Comparison of ENCODE assay signal across 23 mouse cellular contexts in the genomic region with DNA sequence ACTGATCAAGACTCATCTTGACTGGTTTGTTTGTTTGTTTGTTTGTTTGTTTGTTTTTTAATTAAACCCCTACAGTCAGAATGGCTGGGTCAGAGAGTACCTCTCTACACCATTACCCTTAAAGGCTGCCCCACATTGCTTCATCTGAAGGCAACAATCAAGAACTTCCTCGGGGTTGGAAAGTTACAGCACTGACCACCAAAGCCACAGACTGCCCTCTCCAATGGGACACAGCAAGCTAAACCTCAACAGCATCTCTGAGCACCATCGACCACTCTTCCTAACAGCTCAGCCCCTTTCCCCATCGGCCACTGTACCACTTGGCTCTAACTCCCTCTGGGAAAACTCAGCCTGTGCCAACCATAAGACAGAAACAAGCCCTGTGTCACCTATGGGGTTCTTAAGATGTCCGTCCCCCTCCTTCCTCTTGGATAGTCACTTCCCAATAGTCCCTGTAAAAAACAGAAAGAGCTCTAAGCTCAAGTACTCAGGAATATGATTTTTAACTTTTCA. TPM values are rescaled to one million over a fixed set of nuclear protein-coding genes. Genes with fewer than 3 reads are reported as not detected.
DNase-seq lines count a peak whose midpoint lies in the region; ATAC-seq and TF ChIP-seq lines count a peak whose summit lies in the region.
"Had no signal": no experiment of that assay in that cellular context is flagged by ENCODE, and none has a peak within 500 bp of the region (broad histone marks: within the 10 kb centered on the region; RNA-seq: fewer than 3 reads in every experiment).

No protein-coding gene starts in this region.

- H3K27ac ChIP-seq in gastrocnemius, adult 2 months, result peak overlapping the region; percentile 92
- H3K27ac ChIP-seq in limb, embryonic 11.5 days (replicated peaks; ENCODE audit: low read depth, low read length), result no peak overlapping the region
- H3K27ac ChIP-seq in limb, embryonic 10.5 days, result no peak overlapping the region
- H3K27ac ChIP-seq in forebrain, embryonic 10.5 days, result no peak overlapping the region
- H3K27ac ChIP-seq: hindbrain, embryonic 14.5 days; hindbrain, postnatal 0 days had no signal

- no peak overlapping the region for H3K4me2 ChIP-seq in limb, embryonic 11.5 days (ENCODE audit: low read depth, severe bottlenecking)
- H3K4me2 ChIP-seq: heart, embryonic 11.5 days; hindbrain, embryonic 14.5 days had no signal

- H3K9ac ChIP-seq in limb, embryonic 11.5 days (ENCODE audit: low read length), result no peak overlapping the region
- H3K9ac ChIP-seq: forebrain, postnatal 0 days; hindbrain, embryonic 14.5 days had no signal

- 0 out of 2 replicates have a peak, but pooled peaks cover 2% of the 10 kb centered on the region for H3K4me1 ChIP-seq in limb, embryonic 11.5 days (ENCODE audit: control insufficient read depth, insufficient read depth, low read length)
- peaks cover 20% of the 10 kb centered on the region for H3K4me1 ChIP-seq in limb, embryonic 10.5 days
- peaks cover 23% of the 10 kb centered on the region for H3K4me1 ChIP-seq in forebrain, embryonic 10.5 days

- ATAC-seq in limb, embryonic 11.5 days (ENCODE audit: insufficient number of reproducible peaks, low FRiP score, low TSS enrichment, low read depth), result no peak
- peak; percentile 73 for ATAC-seq in granulocyte monocyte progenitor cell, adult 5-6 weeks (replicated peaks; ENCODE audit: poor library complexity, severe bottlenecking)
- ATAC-seq: CD4-positive, CD25-positive, alpha-beta regulatory T cell, adult 4 months; forebrain, embryonic 14.5 days; forebrain, postnatal 0 days; hindbrain, postnatal 0 days; inflammation-experienced regulatory T-cells, adult 6 months had no signal

- no peak overlapping the region for H3K4me3 ChIP-seq in gastrocnemius, adult 2 months
- no peak overlapping the region for H3K4me3 ChIP-seq in limb, embryonic 11.5 days (ENCODE audit: low read depth, low read length)
- no peak overlapping the region for H3K4me3 ChIP-seq in limb, embryonic 10.5 days
- no peak overlapping the region for H3K4me3 ChIP-seq in forebrain, embryonic 10.5 days
- H3K4me3 ChIP-seq: heart, adult 2 months had no signal

- H3K27me3 ChIP-seq in limb, embryonic 11.5 days (ENCODE audit: control insufficient read depth, insufficient read depth, low read length), result no peaks in the 10 kb centered on the region
- no peaks in the 10 kb centered on the region for H3K27me3 ChIP-seq in limb, embryonic 10.5 days (ENCODE audit: low read depth, poor library complexity, severe bottlenecking)
- no peaks in the 10 kb centered on the region for H3K27me3 ChIP-seq in forebrain, embryonic 10.5 days (ENCODE audit: poor library complexity, severe bottlenecking)

- no peak for DNase-seq in gastrocnemius, adult 2 months
- no peak for DNase-seq in gastrocnemius, postnatal 4 days (ENCODE audit: low spot score in 2 of 2)
- peak; percentile 9 for DNase-seq in limb, embryonic 11.5 days (ENCODE audit: low spot score)
- no peak for DNase-seq in limb, embryonic 10.5 days (ENCODE audit: low spot score)
- no peak for DNase-seq in forebrain, embryonic 10.5 days (ENCODE audit: extremely low spot score, low spot score)
- DNase-seq: adrenal gland, adult 2 months; adrenal gland, postnatal 14 days; cerebellum, adult 11 months; cerebellum, adult 2 months; cerebellum, postnatal 36 days; forebrain, postnatal 0 days; gastrocnemius, postnatal 10 days; gastrocnemius, postnatal 36 days; heart, adult 2 months; heart, postnatal 4 days; kidney, adult 18-20 months had no signal

- 83% methylated on average over 4 of the region's 4 CpGs for WGBS in limb, embryonic 11.5 days
- WGBS in limb, embryonic 10.5 days, result 90% methylated on average over 4 of the region's 4 CpGs
- WGBS in forebrain, embryonic 10.5 days, result 89% methylated on average over 4 of the region's 4 CpGs

- H3K9me3 ChIP-seq in limb, embryonic 11.5 days (ENCODE audit: control insufficient read depth, low read length), result no peaks in the 10 kb centered on the region
- no peaks in the 10 kb centered on the region for H3K9me3 ChIP-seq in limb, embryonic 10.5 days (replicated peaks)
- H3K9me3 ChIP-seq in forebrain, embryonic 10.5 days, result peaks cover 4% of the 10 kb centered on the region; the same call in 1 of the 2 replicates

- no peak for TF ChIP-seq CTCF in gastrocnemius, adult 2 months (IDR thresholded peaks at IDR 0.05)

- intact Hi-C loops in gastrocnemius, adult 2 months (cut with DNase I), result no loop called here

- H3K36me3 ChIP-seq in limb, embryonic 11.5 days (ENCODE audit: control insufficient read depth, insufficient read depth, low read length), result no peaks in the 10 kb centered on the region
- H3K36me3 ChIP-seq in limb, embryonic 10.5 days, result no peaks in the 10 kb centered on the region
- no peaks in the 10 kb centered on the region for H3K36me3 ChIP-seq in forebrain, embryonic 10.5 days (replicated peaks)

RNA-seq across cellular contexts. Expression of gene Sgms1, which starts 14.0 kb away (rescaled TPM):
- 10 to 100 TPM; 53.8 to 62.8 TPM for total RNA-seq in gastrocnemius, adult 2 months (2021)
- 10 to 100 TPM; 62.4 to 73.1 TPM for total RNA-seq in gastrocnemius, postnatal 4 days (2021)
- 13.5 and 14.9 TPM in 2 replicates for polyA plus RNA-seq in limb, embryonic 11.5 days (2014; fragmentation: Nextera tagmentation; extraction: Ambion mirVana)
- 14.3 and 15.7 TPM in 2 replicates for polyA plus RNA-seq in limb, embryonic 10.5 days (2016; fragmentation: Nextera tagmentation; extraction: Ambion mirVana)
- total RNA-seq in granulocyte monocyte progenitor cell, adult 5-6 weeks (2014; fragmentation: Nextera tagmentation), result 14.6 and 21.0 TPM in 2 replicates
- 13.2 and 18.1 TPM in 2 replicates for total RNA-seq in granulocyte monocyte progenitor cell, adult 5-6 weeks (2017)
- polyA plus RNA-seq in forebrain, embryonic 10.5 days (2016; fragmentation: Nextera tagmentation; extraction: Ambion mirVana), result 14.1 and 15.1 TPM in 2 replicates
